Mouse (Mus musculus) liver, embryonic 18 days (tissue): ENCODE data around the gene Zfp87. TPM values are rescaled to one million over a fixed set of nuclear protein-coding genes. Genes with fewer than 3 reads are reported as not detected.

Source experiments
- polyA plus RNA-seq: library from polyadenylated mRNA; depleted of rRNA; stranded (reverse); fragments of >200 nt; gene quantifications from 2 replicates; pipeline ENCODE4 v1.2.3, GENCODE M21; 2012; rRNA removed

The Zfp87 gene
- 7.7 and 8.6 TPM in 2 replicates for polyA plus RNA-seq

DNA sequence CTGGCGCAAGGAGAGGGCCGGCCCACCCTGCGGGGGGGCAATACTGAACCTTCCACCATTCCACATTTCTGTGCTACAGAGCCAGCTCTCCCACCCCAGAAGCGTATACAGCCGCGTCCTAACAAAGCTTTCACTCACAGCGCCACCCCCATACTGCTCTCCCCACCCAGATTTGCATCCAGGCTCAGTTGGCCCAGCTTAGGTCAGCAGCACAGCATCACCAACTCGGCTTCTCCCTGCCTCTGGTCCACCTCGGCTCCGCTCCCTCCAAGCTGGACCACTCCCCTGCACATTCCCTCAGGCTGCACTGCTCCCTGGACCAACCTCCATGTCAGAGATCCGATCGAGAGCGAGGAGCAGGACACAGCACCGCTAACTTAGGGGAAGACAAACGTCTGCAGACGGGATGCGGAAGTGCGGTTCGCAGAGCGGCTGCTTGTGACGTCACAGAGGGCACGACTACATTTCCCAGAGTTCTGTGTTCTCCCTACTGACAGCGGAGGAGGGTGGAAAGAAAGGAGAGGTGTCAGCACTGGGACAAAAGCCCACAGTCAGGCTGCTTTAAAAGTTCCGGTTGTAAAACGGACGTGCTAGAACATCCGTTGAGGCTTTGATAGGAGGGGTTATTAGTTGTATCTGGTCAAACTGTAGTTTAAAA is at the start of gene Zfp87, which contains the start of gene Gm26965:
Gene Zfp87, minus strand, starts transcription at position 425 of the 658 bp plus-strand sequence.
Gene Gm26965, minus strand, starts transcription at position 399 of the 658 bp plus-strand sequence.

DNA sequence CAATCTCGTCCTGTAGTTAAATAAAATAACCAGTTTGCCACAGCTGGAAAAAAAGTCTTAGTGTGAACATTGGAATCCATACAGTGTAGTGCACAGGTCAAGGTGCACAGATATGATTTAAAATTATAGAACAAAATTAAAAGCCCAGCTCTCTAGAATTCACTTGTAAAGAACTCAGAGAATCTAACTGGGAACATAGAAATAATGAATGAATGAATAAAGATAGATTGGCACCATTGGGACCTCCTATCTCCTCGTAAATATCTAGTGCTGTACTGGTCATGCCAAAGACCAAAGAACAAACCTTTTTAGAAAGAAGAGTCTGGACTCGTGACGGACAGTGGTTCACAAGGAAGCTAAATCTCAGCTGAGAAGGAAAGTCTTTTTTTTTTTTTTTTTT is 27.8 kb upstream of the Zfp87 start, which contains the start of gene Zfp748:
Gene Zfp748, minus strand, starts transcription at position 101 of the 400 bp plus-strand sequence.

DNA sequence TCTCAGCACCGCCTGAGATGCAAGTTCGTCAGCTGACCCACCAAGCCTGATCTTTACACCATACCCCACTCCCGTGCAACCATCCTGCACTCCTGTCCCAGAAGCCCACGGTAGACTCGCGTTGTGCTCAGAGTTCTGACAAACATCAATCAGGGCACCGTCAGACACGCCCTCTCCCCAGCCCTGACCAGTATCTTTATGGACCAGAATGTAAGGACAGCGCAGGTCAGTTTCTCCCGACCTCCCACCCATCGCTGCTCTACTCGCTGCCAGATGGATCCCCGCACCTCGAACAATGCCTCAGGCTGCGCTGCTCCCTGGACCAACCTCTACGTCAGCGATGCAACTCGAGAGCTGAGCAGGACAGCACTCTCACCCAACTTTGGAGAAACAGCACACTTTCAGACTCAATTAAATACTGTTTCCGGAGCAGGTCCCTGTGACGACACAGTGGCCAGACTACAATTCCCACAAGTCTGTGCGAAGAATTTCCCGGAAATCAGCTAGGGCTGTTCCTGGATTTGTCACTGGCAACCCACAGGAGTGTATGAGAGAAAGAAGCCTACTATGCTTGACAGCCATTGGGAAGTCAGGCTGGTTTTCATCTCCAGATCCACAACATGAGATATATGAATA is 25.8 kb downstream of the Zfp87 start, which contains the start of gene Zfp58:
Gene Zfp58, minus strand, starts transcription at position 472 of the 636 bp plus-strand sequence.

DNA sequence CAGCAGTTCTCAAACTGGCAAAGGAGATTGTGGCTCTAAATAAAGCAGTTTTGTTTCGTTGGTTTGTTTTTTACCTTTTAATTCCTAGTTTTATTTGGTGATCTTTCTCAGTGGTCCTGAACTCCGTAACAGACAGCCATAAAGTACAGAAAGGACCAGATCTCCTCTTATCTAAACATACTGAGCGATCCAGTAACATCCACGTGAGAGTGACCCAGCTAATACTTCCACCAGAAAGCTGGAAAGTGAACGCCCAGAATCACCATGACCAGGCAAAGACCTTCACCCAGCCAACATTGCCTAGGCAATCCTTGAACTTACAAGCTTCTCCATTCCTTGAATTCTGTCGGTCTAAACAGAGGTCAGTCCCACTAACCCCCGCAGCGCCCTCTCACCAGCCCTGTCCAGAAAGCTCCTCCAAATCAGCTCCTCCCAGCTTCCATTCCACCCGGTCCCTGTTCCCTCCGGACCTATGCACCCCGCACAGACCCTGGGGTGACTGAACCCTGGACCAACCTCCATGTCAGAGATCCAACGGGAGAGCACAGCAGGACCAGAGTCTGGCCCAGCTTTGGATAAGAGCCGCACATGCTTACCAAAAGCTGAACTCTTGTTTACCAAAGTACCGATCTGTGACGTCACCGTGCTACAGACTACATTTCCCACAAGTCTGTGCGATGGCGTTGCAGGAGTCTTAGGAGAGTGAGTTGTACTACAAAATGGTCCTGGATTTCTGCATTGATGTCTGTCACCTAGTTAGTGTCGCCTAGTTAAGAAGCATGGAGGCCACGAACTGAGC is 42.2 kb downstream of the Zfp87 start, which contains the start of gene Zfp874b:
Gene Zfp874b, minus strand, starts transcription at position 634 of the 799 bp plus-strand sequence.

Other genes starting within 250 kb of the Zfp87 start
- 0.54 and 0.60 TPM in 2 replicates for gene Zfp458, start 247.7 kb downstream of the Zfp87 start, polyA plus RNA-seq
- gene Zfp457, start 219.7 kb downstream of the Zfp87 start, polyA plus RNA-seq: 0.55 and 0.75 TPM in 2 replicates
- gene Zfp595, start 193.6 kb downstream of the Zfp87 start, polyA plus RNA-seq: 1.3 and 1.4 TPM in 2 replicates
- not detected in 2 replicates for gene Gm28044, start 165.6 kb downstream of the Zfp87 start, polyA plus RNA-seq
- gene Zfp953, start 165.6 kb downstream of the Zfp87 start, polyA plus RNA-seq: 0.58 and 0.60 TPM in 2 replicates
- 0.16 and 0.17 TPM in 2 replicates for gene Gm28041, start 150.4 kb downstream of the Zfp87 start, polyA plus RNA-seq
- 0.26 and 0.30 TPM in 2 replicates for gene Zfp456, start 150.4 kb downstream of the Zfp87 start, polyA plus RNA-seq
- 2.3 and 2.5 TPM in 2 replicates for gene Zfp429, start 126.4 kb downstream of the Zfp87 start, polyA plus RNA-seq
- gene Zfp459, start 104.8 kb downstream of the Zfp87 start, polyA plus RNA-seq: 0.05 and 0.18 TPM in 2 replicates
- gene Zfp874a, start 74.6 kb downstream of the Zfp87 start, polyA plus RNA-seq: 3.2 and 3.7 TPM in 2 replicates
- gene Zfp874b, start 41.9 kb downstream of the Zfp87 start, polyA plus RNA-seq: 2.4 and 2.6 TPM in 2 replicates
- 1.2 and 1.3 TPM in 2 replicates for gene Zfp58, start 25.6 kb downstream of the Zfp87 start, polyA plus RNA-seq
- not detected in 2 replicates for gene Gm26965, start within 50 bp of the Zfp87 start, polyA plus RNA-seq
- 1.7 and 1.9 TPM in 2 replicates for gene Zfp748, start 27.7 kb upstream of the Zfp87 start, polyA plus RNA-seq
- 0.84 TPM in 2 replicates for gene Zfp729b, start 83.5 kb upstream of the Zfp87 start, polyA plus RNA-seq
- not detected in 2 replicates for gene Gm49345, start 111.6 kb upstream of the Zfp87 start, polyA plus RNA-seq
- 0.81 and 0.91 TPM in 2 replicates for gene Zfp729a, start 111.6 kb upstream of the Zfp87 start, polyA plus RNA-seq
- gene Zfp738, start 160.9 kb upstream of the Zfp87 start, polyA plus RNA-seq: 2.1 and 2.3 TPM in 2 replicates
- gene Zfp65, start 203.0 kb upstream of the Zfp87 start, polyA plus RNA-seq: 1.2 and 1.4 TPM in 2 replicates
- 0.68 and 0.71 TPM in 2 replicates for gene Zfp85, start 229.1 kb upstream of the Zfp87 start, polyA plus RNA-seq